Mouse (Mus musculus): ENCODE results near the gene Scyl3.

- TF ChIP-seq POU5F1 (IDR thresholded peaks at IDR 0.05; ENCODE audit: borderline replicate concordance, low read length) (no peak), CTCF (conservative IDR thresholded peaks at IDR 0.05; ENCODE audit: low read length) (no peak)
Measured at GRCm38 (mm10) chr1:163924093-163924492, 4.8 kb upstream of the Scyl3 start.
